Mouse (Mus musculus) frontal cortex, adult 2 months (tissue): Measurements from ENCODE around the gene Acvrl1. TPM values are rescaled to one million over a fixed set of nuclear protein-coding genes. Genes with fewer than 3 reads are reported as not detected.

ENCODE experiments used
- DNase-seq, 2 experiments: peaks; one replicate each; pipeline ENCODE4 v3.0.0; 2022; ENCODE audit warnings: low spot score in 1 of 2; ENCODE audit errors: extremely low spot score in 1 of 2
- polyA plus RNA-seq: library from polyadenylated mRNA; depleted of rRNA; stranded (reverse); fragments of >200 nt; gene quantifications from 2 replicates; pipeline ENCODE4 v1.2.3, GENCODE M21; 2012

Gene Acvrl1
- polyA plus RNA-seq, 1 experiment: 20.7 TPM

- DNase-seq: no peak
Measured at GRCm38 (mm10) chr15:101139885-101140284, 11.6 kb downstream of the Acvrl1 start.

DNA sequence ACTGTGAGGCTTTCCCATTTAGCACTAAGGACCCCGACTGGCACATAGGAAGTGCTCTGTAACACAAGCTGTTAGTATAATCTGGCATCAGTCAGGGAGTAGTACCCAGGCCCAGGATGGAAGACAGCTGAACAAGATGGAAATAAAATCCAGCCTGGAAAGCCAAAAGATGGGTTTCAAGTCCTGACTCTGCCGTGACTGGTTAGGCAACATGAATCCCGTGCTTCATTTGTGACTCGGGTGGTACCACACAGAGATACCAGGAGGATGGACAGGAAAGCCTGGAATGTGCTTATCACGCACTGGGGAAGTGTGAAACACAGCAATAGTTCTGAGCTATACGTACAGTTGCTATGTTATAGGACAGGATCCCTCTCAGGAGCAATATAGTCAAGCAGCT lies 12.3 kb downstream of the Acvrl1 start:
- DNase-seq: no peak

GRCm38 (mm10) chr15:101141061-101141541 lies 12.8 kb downstream of the Acvrl1 start:
- DNase-seq: no peak

DNA sequence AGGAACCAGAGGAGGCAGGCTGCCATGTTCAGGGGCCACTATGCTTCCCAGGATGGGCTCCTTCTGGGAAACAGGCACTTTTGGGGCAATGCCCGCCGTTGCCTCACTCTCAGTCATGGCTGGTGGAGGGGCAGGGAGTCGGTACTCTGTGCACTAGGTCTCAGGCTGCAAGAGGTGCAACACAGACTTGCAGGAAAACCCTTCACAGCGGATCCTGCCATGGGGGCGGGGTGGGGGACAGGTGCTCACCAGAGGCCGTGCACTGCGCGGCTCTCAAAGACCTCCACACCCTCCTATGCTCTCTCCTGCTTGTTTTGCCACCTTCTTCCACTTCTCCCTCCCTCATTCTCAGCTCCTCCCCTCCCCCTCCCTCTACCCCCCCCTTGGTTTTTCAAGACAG lies 14.3 kb downstream of the Acvrl1 start:
- DNase-seq: no peak

GRCm38 (mm10) chr15:101143494-101143893 lies 15.2 kb downstream of the Acvrl1 start:
- peak in 1 of 2 experiments; percentile 61 for DNase-seq

DNA sequence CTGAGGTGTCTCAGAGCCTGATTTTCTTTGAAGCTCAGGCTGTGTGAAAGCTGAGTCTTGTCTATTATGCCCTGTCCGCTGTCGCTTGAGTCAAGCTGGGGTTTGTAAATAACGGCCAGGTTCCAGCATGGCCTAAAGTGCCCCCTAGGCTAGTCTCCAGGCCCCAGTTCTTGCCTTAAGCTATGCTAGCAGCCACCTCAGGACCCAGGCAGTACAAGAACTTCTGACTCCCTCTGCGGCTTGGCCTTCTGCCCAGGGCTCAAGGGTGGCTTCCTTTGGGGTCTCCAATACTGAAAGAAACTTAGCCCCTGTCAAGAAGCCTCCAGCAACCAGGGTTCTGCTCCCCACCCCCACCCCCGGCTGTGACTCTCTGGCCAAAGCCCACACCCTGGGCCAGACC lies 15.9 kb downstream of the Acvrl1 start:
- DNase-seq: no peak

GRCm38 (mm10) chr15:101144779-101145178 lies 16.5 kb downstream of the Acvrl1 start:
- DNase-seq: no peak

- peak; percentile 91 to 95 for DNase-seq
Measured at GRCm38 (mm10) chr15:101145424-101146099, 17.2 kb downstream of the Acvrl1 start.

GRCm38 (mm10) chr15:101146100-101146965 lies 18.0 kb downstream of the Acvrl1 start:
- DNase-seq: no peak

DNA sequence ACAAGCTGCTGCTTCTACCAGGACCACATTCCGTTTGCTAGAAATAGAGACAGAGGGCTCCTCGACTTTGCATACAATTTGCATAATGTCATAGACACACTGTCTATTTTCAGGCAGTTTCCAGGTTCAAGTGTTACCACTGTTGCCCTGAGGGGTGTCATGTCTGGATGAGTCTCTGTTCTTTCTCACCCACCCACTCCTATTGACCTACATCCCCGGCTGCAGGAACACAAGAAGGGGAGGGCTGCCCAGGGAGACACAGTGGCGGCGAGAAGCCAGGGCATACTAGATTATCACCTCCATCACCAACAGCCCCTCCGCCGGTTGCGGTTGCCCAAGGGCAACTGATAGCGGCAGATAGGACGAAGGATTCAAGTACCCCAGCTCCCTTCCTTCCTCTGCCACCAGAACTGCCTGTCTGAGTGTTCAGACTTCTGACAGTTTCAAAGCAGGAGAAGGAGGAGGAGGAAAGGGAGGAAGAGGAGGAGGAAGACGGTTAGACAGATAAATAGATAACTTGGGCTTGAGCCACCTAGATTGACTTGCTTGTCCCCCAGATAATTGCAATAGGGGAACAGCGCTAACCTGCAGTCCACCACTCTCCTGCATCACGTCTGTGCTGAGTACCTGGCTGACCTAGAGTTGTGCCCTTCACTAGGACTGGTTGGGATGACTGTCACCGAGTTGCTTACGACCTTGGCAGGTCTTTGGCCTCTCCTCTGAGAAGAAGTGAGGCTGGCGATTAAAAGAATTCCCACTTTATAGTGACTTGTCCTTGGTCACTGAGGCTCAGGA lies 19.0 kb downstream of the Acvrl1 start:
- DNase-seq: peak in 1 of 2 experiments; percentile 43

DNA sequence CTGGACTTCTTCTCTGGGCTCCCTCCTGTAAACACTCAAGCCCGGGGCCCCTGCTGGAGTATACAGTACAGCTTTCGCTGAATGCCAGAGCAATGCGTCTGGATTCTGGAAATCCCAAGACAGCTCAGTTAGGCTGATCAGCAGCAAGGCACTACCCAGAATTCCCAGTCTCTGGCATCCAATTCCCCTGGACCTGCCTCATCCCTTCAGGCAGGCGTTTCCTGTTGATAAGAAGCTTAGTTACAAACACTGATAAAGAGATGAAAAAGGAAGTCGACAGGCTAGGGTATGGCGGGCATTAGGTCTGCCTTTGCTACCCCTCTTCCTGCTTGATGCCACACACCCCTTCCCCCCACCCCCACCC lies 19.6 kb downstream of the Acvrl1 start:
- no peak for DNase-seq

DNA sequence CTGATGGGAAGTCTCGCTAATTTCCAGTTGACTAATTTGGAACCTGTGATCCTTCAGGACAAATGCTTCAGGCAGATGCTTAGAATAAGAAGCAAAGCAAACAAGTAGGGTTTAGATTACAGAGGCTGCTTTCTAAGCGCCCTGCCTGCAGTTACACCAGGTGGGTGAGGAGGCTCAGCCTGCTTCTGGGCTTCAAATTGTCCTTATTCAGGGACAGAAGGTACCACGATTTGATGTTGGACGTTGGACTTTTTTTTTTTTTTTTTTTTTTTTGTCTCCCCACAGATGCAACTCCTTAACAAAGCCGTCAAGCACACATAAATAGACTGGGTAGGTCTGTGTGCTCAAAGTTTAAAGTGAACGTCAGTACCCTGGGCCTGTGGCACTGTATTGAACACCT lies 20.3 kb downstream of the Acvrl1 start:
- DNase-seq: no peak

- DNase-seq: no peak
Measured at GRCm38 (mm10) chr15:101151409-101152261, 23.3 kb downstream of the Acvrl1 start.

GRCm38 (mm10) chr15:101154700-101155616 lies 26.6 kb downstream of the Acvrl1 start:
- no peak for DNase-seq

DNA sequence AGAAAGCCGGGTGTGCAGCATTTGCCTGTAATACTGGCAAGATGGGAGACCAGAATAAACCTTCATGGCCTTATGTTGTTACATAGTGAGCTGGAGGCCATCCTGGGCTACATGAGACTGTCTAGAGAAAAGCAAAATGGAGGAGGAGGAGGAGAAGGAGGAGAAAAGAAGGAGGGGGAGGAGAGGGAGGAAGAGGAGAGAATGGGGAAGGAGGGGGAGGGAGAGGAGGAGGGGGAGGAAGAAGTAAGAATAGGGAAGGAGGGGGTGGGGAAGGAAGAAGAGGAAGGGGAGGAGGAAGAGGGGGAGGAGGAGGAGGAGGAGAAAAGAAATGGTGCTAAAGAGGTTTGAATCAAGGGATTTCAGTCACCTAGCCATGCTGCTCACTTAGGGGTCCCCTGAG lies 31.8 kb downstream of the Acvrl1 start:
- DNase-seq: no peak

- DNase-seq: peak in 1 of 2 experiments; percentile 66
Measured at GRCm38 (mm10) chr15:101160591-101160990, 32.3 kb downstream of the Acvrl1 start.

DNA sequence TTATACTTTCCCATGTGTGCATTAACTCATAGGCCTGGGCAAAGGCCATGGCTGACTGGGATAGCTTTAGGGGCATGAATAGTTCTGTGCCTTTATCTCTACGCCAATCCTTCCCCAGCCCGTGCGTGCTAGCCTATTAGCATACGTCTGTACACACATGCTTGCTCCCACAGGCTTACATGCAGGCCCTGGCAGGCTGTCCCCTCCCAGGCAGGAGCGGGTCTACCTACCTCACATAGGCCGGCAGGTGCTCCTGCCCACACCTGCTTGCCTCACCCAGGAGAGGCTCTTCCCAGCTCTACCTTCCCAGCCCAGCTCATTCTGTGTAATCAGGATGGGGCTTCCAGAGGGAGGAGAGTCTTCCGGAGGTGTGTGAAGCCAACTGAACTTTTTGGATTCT lies 33.2 kb downstream of the Acvrl1 start:
- no peak for DNase-seq

- DNase-seq: peak in 1 of 2 experiments; percentile 67
Measured at GRCm38 (mm10) chr15:101163056-101163458, 34.7 kb downstream of the Acvrl1 start.

DNA sequence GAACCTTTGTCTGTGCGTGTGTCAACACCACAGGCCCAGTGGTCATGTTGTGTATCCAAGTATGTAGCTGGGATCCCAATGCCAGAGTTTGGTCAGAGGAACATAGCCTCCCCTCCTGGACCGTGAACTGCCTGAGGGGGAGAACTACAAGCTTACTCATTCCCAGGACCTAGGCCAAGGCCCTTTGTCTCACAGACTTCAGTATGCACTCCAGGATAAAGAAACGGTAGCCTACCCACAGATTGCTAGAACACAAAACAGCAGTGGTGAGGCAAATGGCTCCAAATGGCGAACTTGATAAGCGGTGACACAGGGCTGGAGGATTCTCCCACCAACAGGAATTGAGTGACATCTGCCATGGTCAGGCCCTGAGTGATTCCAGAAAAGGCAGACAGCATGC lies 35.5 kb downstream of the Acvrl1 start:
- DNase-seq: no peak
